Mouse (Mus musculus) pancreas, adult 10 weeks (tissue): Measurements from ENCODE around the gene Ugt2b37. TPM values are rescaled to one million over a fixed set of nuclear protein-coding genes. Genes with fewer than 3 reads are reported as not detected.

Experiments used
- polyA plus RNA-seq: library from polyadenylated mRNA; stranded (reverse); fragments of 350-450 nt; fragmentation: Illumina TruSeq; extraction: RNeasy Lipid Tissue Mini Kit (QIAGEN cat#74804); gene quantifications from one replicate; pipeline ENCODE4 v1.2.3, GENCODE M21; 2015; ENCODE audit warnings: low read depth, low replicate concordance; ENCODE audit not compliant: insufficient read depth

Ugt2b37 gene
- not detected for polyA plus RNA-seq

GRCm38 (mm10) chr5:87254676-87255075, at the start of gene Ugt2b37:
Gene Ugt2b37, minus strand, starts transcription at chr5:87254804.

Other genes with a start within 250 kb of the Ugt2b37 start
- gene Ugt2b36, start 162.2 kb downstream of the Ugt2b37 start, polyA plus RNA-seq: not detected
- not detected for gene Ugt2b5, start 114.5 kb downstream of the Ugt2b37 start, polyA plus RNA-seq
- not detected for gene Ugt2a3, start 82.4 kb upstream of the Ugt2b37 start, polyA plus RNA-seq
- gene Ugt2b38, start 169.4 kb upstream of the Ugt2b37 start, polyA plus RNA-seq: not detected
- not detected for gene Ugt2a2, start 227.5 kb upstream of the Ugt2b37 start, polyA plus RNA-seq
- gene Gm43638, start 232.0 kb upstream of the Ugt2b37 start, polyA plus RNA-seq: not detected
- gene Ugt2a1, start 236.1 kb upstream of the Ugt2b37 start, polyA plus RNA-seq: not detected